Mouse (Mus musculus): ENCODE measurements around the gene Hecw2.

Gene Hecw2

DNA sequence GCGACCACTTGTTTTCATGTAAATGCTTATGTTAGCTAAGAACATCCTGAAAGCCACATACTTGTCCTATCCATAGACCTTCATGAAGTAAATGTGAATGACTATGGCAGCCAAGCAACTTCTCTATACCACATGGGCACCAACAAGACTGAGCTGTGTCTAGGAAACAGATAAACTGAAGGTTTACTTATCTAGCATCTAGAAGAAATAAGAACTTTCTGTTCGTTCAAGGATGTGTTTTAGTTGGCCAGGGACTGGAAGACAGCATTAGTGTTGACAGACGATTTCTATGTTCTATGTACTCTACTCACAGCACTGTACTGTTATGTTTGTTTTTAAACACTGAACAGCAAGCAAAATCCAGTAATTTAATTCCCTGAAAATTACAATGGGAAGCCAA, 412.9 kb downstream of the Hecw2 start:
- DNase-seq (ENCODE audit: low spot score) = no peak

DNA sequence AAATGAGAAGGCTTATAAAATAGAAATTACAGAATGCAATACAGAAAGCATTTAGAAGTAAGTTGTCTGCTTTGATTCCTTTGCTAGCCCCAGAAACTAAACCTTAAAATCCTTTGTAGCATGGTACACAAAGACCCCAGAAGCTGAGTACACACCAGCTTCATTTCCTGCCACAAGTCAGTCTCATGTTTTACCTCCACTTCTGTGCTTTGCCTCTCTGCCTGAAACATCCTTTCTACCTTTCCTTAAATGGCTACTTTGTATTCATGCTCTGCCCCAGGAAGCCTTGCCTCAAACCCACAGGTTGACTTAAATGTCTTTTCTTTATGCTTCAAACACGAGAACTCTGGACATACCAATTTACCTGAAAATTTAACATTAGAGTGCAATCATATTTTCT, 413.7 kb downstream of the Hecw2 start:
- DNase-seq (ENCODE audit: low spot score) = no peak

DNA sequence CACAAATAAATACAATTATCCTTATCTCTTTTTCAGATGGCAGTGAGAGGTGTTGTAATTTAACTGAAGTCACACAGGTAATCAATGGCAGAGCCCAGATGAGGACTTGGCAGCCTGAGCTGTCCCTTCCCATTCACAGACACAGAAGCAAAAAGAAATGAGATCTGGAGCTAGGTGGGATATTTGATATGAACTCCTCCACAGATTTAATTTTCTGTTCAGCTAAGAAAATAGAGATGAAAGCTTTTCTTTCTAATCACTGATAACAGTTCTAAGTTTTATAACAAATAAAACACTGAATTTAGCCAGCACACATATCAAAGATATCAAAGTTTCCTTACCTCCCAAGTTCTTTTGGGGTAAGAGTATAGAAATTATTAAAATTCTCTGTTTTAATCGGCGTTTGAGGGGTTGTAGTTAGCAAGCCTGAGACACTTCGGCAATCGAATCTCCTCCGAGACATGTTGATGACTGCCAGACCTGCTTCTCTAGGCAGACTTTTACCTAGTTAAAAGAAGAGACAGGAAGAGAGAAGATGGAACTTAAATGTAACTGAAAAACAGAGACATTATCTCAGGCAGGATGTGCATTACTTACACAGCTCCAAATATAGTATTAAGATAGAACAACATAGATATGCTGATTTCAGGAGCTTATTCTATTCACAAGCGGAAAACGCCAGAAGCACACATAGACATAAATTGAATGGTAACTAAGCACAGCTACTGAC, 418.6 kb downstream of the Hecw2 start:
- no peak for DNase-seq (ENCODE audit: low spot score)

DNA sequence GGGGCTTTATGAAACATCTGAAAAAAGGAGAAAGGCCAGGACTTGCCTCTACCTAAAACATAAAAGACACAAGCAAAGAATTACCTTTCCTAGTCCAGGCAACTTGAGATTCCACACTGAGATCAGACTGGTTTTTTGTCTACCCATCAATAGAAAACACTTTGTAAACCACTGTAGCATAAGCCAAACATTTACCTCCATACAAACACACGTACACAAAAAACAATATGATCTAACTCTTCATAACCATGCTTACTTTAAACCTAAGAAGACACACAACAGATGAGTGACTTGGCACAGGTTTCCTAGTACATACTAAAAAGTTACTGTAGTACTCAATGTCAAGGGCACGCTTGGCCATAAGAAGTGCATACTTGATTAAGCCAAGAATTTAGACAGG, 419.4 kb downstream of the Hecw2 start:
- DNase-seq (ENCODE audit: low spot score) = no peak

DNA sequence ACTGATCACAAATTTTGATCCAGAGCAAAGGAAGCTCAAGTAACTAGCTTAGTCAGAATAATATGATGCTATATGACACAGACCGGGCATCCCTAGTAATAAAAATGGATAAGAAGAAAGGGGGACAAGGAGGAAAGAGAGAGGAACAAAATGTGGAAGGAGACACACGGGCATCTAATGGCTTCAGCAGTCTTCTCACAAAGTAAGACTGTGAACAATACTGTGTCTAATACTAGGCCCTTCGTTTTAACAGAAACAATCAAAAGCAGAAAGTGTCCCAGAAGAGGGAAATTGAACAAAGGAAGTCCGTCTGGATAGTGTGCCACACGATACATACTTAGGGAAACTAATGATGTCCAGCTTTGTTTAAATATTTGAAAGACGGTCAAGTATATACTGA, 419.9 kb downstream of the Hecw2 start:
- no peak for DNase-seq (ENCODE audit: low spot score)

DNA sequence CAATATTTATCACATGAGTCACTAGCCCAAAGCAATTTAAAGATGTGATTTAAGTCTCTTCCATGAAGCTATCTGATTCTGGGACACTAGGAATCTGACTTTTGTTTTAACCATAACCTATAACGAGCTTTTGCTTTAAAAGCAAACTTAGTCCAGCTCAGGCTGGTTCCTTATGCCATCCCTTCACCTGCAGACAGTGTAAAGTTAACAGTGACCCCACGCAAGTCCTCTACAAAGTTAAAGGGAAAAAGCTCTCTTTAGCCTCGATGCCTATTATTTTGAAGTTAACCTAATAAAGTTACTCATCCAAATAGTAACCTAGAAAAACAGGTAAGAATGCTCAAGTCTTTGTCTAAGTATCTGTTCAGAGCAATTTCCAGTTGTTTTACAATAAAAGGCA, 420.4 kb downstream of the Hecw2 start:
- DNase-seq (ENCODE audit: low spot score) = no peak

DNA sequence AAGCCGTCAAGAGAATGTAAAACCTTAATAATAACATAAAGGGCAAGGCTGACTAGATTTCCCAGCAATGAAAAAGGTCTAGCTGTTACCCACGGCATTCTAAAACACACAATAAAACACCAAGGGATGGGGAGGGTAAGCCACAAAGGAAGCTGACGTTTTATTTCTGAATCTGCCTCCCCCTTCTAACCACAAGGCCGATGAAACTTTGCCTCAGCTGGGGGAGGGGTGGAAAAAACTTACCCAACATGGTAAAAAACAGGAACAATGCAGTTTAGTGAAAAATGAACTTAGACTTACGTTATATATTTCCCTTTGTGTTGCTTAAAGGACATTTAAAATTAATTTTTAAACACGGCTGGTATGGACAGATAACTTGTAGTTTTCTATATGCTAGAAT, 421.0 kb downstream of the Hecw2 start:
- no peak for DNase-seq (ENCODE audit: low spot score)

- DNase-seq (ENCODE audit: low spot score) = no peak
Measured at GRCm38 (mm10) chr1:53772967-53773366, 422.0 kb downstream of the Hecw2 start.

DNA sequence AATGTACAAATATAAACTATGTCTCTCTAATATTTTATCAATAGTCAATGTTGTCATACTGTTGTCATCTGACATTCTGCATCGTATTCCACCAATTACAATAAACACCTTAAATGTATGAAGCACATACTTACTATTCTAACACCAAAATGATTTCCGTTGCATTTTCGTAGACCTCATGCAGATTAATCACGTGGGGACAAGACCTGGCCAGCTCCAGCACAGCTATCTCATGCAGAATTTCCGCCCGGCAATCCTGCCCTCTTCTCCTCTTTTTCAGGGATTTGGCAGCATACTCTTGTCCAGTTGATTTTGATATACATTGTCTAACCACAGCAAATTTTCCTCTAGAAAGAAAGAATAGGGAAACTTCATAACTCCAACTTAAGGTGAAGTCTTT, 423.5 kb downstream of the Hecw2 start:
- DNase-seq (ENCODE audit: low spot score) = no peak

DNA sequence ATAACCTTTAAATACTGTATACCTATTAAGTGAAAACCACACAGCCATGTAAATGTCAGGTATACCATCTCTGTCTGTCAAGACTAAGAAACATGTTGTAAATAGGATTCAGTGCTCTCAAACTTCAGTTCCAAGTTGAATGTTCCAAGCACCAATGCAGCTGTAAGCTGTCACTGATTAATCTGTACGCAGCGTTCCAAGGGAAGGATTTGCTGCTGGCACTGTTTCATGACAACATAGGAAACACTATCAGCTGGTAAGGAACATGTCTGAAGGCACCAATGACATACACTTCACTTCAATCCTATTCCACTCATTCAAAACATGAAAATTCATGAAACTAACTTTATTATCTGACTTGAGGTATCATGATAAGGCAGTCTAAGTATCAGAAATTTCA, 428.9 kb downstream of the Hecw2 start:
- DNase-seq (ENCODE audit: low spot score) = no peak

DNA sequence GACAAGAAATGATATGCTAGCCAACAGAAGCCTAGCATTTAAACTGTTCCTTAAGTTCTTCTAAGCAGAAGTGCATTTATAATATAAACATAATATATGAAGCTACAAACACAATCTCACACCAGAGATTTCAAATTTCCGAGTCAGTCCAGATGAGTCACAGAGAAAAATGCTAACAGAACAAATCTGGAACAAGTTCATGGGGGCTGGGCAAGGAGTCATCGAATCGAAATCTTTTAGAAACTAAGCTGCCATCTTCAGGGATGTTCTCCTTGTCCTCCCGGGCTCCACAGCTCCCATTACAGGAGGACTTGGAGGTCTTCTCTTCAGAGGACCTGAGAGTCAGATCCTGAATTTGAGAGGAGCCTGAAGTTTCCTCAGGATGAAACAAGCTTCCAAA, 437.7 kb downstream of the Hecw2 start:
- no peak for DNase-seq (ENCODE audit: low spot score)

All from urinary bladder, postnatal 10 days (tissue).